Mouse (Mus musculus): ENCODE results near the gene Rps10. TPM values are rescaled to one million over a fixed set of nuclear protein-coding genes. Genes with fewer than 3 reads are reported as not detected.

Rps10 gene
- 2,947 TPM for total RNA-seq (2023)

DNA sequence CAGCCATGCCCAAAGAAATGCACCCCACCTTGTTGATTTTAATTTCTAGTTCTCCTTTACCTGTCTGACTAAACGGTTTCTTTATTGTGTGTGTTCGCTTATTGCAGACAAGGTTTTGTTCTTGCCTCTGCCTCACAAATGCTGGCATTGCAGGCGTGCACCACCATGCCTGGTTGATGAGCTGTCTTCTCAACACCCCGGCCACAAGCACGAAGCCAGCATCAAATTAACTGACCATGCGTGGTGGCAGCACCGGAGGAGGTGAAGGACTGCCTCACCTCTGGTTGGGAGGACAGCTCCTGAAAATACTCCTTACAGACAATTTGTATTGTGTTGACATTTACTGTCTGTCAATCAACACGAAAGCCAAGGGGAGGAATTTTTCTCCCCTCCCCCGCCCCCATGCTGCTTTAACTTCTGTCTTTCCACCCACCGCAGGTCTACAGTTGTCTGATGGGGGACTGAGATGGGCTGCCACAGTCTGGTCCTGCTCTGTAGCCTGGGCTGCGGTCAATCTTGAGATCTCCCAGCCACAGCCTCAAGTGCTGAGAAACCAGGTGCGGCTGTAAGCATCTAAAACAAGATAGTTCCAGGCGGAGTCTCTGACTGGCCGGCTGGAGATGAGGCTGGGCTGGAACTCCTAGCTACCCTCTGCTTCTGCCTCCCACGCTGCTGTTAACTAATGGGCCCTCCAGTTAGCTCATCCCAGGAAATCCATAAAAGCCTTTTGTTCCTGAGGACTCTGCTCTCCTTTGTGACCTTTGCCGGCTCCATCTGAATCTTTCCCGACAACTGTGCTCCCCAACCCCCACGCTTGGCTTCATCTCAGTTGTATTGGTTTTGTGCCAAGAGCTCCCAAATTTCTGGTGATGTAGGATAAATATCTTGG, at the start of gene Rps10:
Gene Rps10, minus strand, starts transcription at position 538 of the 889 bp plus-strand sequence.

DNA sequence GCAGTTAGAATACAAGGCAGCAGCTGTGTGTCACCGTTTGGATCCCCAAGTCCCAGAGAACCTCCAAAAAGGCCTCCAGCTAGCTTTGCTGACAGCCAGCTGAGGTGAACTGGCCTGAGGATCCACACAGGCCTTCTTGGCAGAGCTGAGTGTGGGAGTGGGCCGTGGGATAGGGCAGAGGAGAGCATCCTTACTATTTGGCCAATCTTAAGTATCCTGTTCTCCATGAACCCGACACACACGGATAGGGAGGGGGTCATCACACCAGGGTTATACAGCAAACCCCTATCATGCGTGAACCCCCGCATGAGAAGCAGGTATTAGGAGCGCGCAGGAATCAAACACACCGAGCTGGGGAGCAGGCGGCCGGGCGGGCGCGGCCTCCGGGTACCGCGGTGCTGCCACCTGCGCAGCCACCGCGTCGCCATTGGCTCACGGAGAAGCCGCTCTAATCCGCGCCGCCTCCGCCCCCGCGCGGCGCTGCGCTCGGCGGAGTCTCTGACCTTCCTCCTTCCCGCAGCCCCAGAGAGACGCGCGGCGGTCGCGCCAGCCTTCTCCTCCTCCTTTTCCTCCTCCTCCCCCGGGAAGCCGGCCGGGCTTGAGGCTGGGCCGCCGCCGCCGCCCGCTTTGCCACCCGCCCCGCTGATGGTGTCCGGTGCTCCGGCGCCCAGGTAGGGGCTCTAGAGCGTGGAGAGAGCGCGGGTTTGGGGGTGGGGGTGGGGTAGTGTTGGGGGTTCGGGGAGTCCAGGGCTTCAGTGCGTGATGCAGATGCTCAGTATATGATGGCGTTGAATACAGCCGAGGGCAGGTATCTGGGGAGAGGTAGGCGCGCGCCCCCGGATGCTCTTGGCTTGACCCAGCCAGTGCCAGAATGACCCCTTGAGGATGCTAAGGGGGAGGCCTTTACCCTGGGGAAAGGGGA, 18.9 kb upstream of the Rps10 start, which contains the start of gene Pacsin1:
Gene Pacsin1, plus strand, starts transcription at position 421 of the 922 bp plus-strand sequence.

DNA sequence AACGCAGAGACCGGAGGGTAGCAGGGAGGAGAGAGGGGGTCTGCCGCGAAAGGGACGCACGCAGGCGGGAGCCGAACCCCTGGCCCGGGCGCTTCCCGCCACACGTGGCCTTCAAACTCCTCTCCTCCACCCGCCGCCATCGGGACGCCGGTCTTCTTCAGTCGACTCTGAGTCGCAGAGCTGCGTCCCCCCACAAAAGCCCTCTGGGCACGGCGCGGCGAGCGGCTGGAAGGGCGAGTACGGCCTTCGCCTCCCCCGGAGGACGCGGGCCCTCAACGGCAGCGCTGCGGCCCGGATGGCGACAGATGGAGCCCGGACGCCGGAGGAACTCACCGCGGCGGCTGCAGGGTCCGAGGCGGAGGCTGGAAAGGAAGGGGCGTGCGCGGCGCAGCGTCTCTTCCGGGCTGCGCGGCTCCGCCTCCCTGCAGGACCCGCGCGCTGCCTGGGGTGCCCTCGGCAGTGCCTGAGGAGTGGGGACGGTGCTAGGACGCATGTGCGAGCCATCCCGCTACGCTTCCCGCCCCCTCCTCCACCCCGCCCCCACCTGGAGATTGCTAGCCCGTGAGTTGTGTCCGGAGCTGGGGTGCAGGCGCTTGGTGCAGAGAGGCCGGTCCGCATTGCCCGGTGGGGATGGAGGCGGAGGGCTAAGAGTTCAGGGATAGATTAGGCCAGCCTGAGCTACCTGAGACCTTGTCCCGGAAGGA, 1.4 kb downstream of the Rps10 start, which contains the start of gene RPS10-NUDT3:
Gene RPS10-NUDT3, minus strand, starts transcription at position 352 of the 704 bp plus-strand sequence.

DNA sequence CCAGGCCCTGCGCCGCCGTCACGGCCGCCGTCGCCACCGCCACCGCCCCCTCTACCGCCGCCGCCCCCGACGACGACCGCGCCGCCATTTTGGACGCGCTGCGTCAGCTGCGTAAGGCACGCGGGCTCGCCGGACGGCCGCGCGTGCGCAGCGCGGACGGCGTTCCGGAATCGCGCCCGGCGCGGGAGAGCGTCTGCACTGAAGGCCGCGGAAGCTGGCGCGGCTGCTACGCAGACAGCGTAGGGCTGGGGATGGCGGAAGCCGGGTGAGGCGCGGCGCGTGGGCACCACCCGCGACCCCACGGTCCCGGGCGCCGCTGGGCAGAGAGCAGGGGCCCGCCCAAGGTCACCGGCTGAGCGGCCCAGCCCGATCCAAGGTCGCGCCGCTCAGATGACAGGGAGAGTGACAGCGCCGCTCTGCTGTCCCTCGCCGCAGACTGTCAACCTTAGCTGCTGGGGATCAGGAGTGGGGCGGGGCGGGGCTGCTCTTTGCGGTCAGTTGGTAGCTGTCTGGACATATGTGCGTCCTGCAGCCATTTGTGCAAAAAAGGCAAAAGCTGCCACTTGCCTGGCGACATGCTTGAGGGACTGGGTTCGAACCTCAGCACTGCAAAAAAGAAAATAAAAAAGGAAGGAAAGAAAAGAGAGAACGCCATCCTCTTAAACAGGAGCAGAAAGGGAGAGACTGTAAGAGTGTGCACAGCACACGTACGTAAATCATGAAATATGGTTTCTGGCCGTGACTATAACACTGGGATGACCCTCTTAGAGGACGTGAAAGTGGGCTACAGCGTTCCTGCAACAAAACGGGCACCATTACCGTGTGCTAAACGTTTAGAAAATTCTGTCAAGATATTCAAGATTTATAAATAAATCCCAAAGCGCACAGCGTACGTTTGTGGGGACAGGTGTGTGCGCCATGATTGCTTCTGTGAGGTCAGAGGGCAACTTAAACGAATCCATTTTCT, 12.8 kb downstream of the Rps10 start, which contains the start of gene Nudt3:
Gene Nudt3, minus strand, starts transcription at position 136 of the 967 bp plus-strand sequence.

Other genes starting within 250 kb of the Rps10 start
- gene Grm4, start 115.3 kb downstream of the Rps10 start, total RNA-seq (2023): not detected
- gene Hmga1, start 80.2 kb downstream of the Rps10 start, total RNA-seq (2023): 42.4 TPM
- gene AI413582, start 70.9 kb downstream of the Rps10 start, total RNA-seq (2023): 41.7 TPM
- 101 TPM for gene Nudt3, start 13.2 kb downstream of the Rps10 start, total RNA-seq (2023)
- not detected for gene RPS10-NUDT3, start 1.4 kb downstream of the Rps10 start, total RNA-seq (2023)
- gene Pacsin1, start 18.8 kb upstream of the Rps10 start, total RNA-seq (2023): 42.6 TPM
- 1.2 TPM for gene Spdef, start 92.3 kb upstream of the Rps10 start, total RNA-seq (2023)
- 82.2 TPM for gene D17Wsu92e, start 184.0 kb upstream of the Rps10 start, total RNA-seq (2023)
- gene Snrpc, start 201.5 kb upstream of the Rps10 start, total RNA-seq (2023): 74.8 TPM
- 3.8 TPM for gene Uhrf1bp1, start 219.8 kb upstream of the Rps10 start, total RNA-seq (2023)